Mouse (Mus musculus) cerebellum, adult 9-10 months (tissue): Measurements from ENCODE around the gene Gas6.

Source experiments
- DNase-seq: peaks from one replicate; pipeline ENCODE4 v3.0.0; 2022

The Gas6 gene

GRCm38 (mm10) chr8:13459431-13459830, 34.9 kb downstream of the Gas6 start:
- DNase-seq: no peak

GRCm38 (mm10) chr8:13455295-13455694, 39.0 kb downstream of the Gas6 start:
- peak; percentile 51 for DNase-seq

- DNase-seq: no peak
These were observed 39.8 kb downstream of the Gas6 start for GRCm38 (mm10) chr8:13454341-13455113.

- no peak for DNase-seq
These were observed 42.5 kb downstream of the Gas6 start for GRCm38 (mm10) chr8:13451747-13452277.

GRCm38 (mm10) chr8:13448145-13448544, 46.1 kb downstream of the Gas6 start:
- no peak for DNase-seq

- no peak for DNase-seq
These were observed 47.8 kb downstream of the Gas6 start for GRCm38 (mm10) chr8:13446456-13446855.

- no peak for DNase-seq
These were observed 52.1 kb downstream of the Gas6 start for GRCm38 (mm10) chr8:13442152-13442551.

- no peak for DNase-seq
These were observed 56.8 kb downstream of the Gas6 start for GRCm38 (mm10) chr8:13437531-13437930.

GRCm38 (mm10) chr8:13436052-13436451, 58.2 kb downstream of the Gas6 start:
- no peak for DNase-seq

- no peak for DNase-seq
These were observed 59.4 kb downstream of the Gas6 start, which contains the start of gene Tmem255b for GRCm38 (mm10) chr8:13434889-13435288. Tmem255b (plus strand) TSS chr8:13435189.

- DNase-seq: no peak
These were observed 61.2 kb downstream of the Gas6 start for GRCm38 (mm10) chr8:13433130-13433529.

- DNase-seq: no peak
These were observed 63.4 kb downstream of the Gas6 start for GRCm38 (mm10) chr8:13430866-13431265.

GRCm38 (mm10) chr8:13430412-13430811, 63.9 kb downstream of the Gas6 start:
- DNase-seq: no peak

GRCm38 (mm10) chr8:13428156-13428555, 66.1 kb downstream of the Gas6 start:
- no peak for DNase-seq

GRCm38 (mm10) chr8:13427351-13427750, 66.9 kb downstream of the Gas6 start:
- no peak for DNase-seq

- no peak for DNase-seq
These were observed 73.3 kb downstream of the Gas6 start for GRCm38 (mm10) chr8:13420970-13421369.

GRCm38 (mm10) chr8:13419111-13419639, 75.1 kb downstream of the Gas6 start:
- no peak for DNase-seq

GRCm38 (mm10) chr8:13415879-13416278, 78.4 kb downstream of the Gas6 start:
- DNase-seq: no peak
